Mouse (Mus musculus): ENCODE measurements around the gene Calca. TPM values are rescaled to one million over a fixed set of nuclear protein-coding genes. Genes with fewer than 3 reads are reported as not detected.

Calca gene
- total and polyA plus RNA-seq, 3 experiments, result not detected

- in situ Hi-C loops (cut with MboI; ENCODE audit: low pct_ligation_motif_present, low pct_unique_long_range_greater_than_20kb, low sequenced_read_pairs), result loop anchor here (25.0 kb wide), 2 partner anchors 386 to 586 kb away; partner anchors contain the start of gene Copb1
- no peak for DNase-seq (ENCODE audit: extremely low read depth)
- TF ChIP-seq NRF1 (IDR thresholded peaks at IDR 0.05; ENCODE audit: low read depth, low read length) (0 out of 2 replicates have a peak, but pooled peaks have one; percentile 8), EP300 (IDR thresholded peaks at IDR 0.05; ENCODE audit: low read length) (no peak), POLR2AphosphoS2 (IDR thresholded peaks at IDR 0.05; ENCODE audit: low read depth, low read length) (no peak), ELF1 (IDR thresholded peaks at IDR 0.05; ENCODE audit: low read depth, low read length) (no peak), KAT2A (IDR thresholded peaks at IDR 0.05; ENCODE audit: insufficient replicate concordance, low read length) (no peak), GABPA (IDR thresholded peaks at IDR 0.05; ENCODE audit: insufficient replicate concordance, low read depth, low read length) (no peak), PAX5 (IDR thresholded peaks at IDR 0.05; ENCODE audit: low read length) (no peak), JUN (IDR thresholded peaks at IDR 0.05; ENCODE audit: insufficient read depth, low read depth, low read length) (no peak), MAZ (IDR thresholded peaks at IDR 0.05; ENCODE audit: low read depth, low read length) (0 out of 2 replicates have a peak, but pooled peaks have one; percentile 24), USF1 (IDR thresholded peaks at IDR 0.05; ENCODE audit: low read depth, low read length) (no peak), CHD2 (IDR thresholded peaks at IDR 0.05; ENCODE audit: low read length) (no peak), BHLHE40 (IDR thresholded peaks at IDR 0.05; ENCODE audit: low read depth, low read length) (no peak), E2F4 (IDR thresholded peaks at IDR 0.05; ENCODE audit: insufficient replicate concordance, low read depth, low read length) (no peak), CTCF (conservative IDR thresholded peaks at IDR 0.05 in 1 of 2, IDR thresholded peaks at IDR 0.05 in 1 of 2; ENCODE audit: low read depth in 2 of 2, low read length in 2 of 2) (peak in 1 of 2 experiments; percentile 56; a peak in 2 of 4 replicates), USF2 (conservative IDR thresholded peaks at IDR 0.05; ENCODE audit: low read depth, low read length) (no peak), HCFC1 (IDR thresholded peaks at IDR 0.05; ENCODE audit: low read depth, low read length) (no peak), NELFE (IDR thresholded peaks at IDR 0.05; ENCODE audit: low read depth, low read length) (no peak), IRF4 (IDR thresholded peaks at IDR 0.05; ENCODE audit: low read depth, low read length) (no peak), ZKSCAN1 (IDR thresholded peaks at IDR 0.05; ENCODE audit: borderline replicate concordance, low read depth, low read length) (no peak), ETS1 (conservative IDR thresholded peaks at IDR 0.05; ENCODE audit: low read depth, low read length) (no peak), SMC3 (IDR thresholded peaks at IDR 0.05; ENCODE audit: low read depth, low read length) (peak; percentile 32), MAX (IDR thresholded peaks at IDR 0.05; ENCODE audit: low read length) (no peak), RAD21 (IDR thresholded peaks at IDR 0.05; ENCODE audit: low read depth, low read length) (peak; percentile 10), MAFK (IDR thresholded peaks at IDR 0.05; ENCODE audit: insufficient replicate concordance, low read length) (no peak), POLR2A (IDR thresholded peaks at IDR 0.05; ENCODE audit: low read depth, low read length) (no peak), MEF2A (IDR thresholded peaks at IDR 0.05; ENCODE audit: borderline replicate concordance, low read depth, low read length) (no peak), TCF12 (IDR thresholded peaks at IDR 0.05; ENCODE audit: low read depth, low read length) (no peak), MXI1 (IDR thresholded peaks at IDR 0.05; ENCODE audit: low read depth, low read length) (no peak)
- H3K9me3 ChIP-seq (replicated peaks; ENCODE audit: low read length), result no peaks in the 10 kb centered on the region
- dilution Hi-C loops (cut with MboI; ENCODE audit: extremely low pct_ligation_motif_present, extremely low pct_unique_long_range_greater_than_20kb, low sequenced_read_pairs), result no loop called here
- H3K27ac ChIP-seq (ENCODE audit: insufficient read depth, low read depth), result no peak overlapping the region
- no peaks in the 10 kb centered on the region for H3K4me1 ChIP-seq (ENCODE audit: control insufficient read depth in 1 of 2, insufficient read depth in 2 of 2)
- H3K36me3 ChIP-seq (replicated peaks in 1 of 2; ENCODE audit: control insufficient read depth in 1 of 2, insufficient read depth in 1 of 2, low read length in 1 of 2), result no peaks in the 10 kb centered on the region
- H3K4me3 ChIP-seq (replicated peaks in 1 of 3; ENCODE audit: low read depth in 2 of 3, low read length in 2 of 3, poor library complexity in 1 of 3), result no peak overlapping the region
- no peaks in the 10 kb centered on the region for H3K79me2 ChIP-seq (replicated peaks; ENCODE audit: control insufficient read depth, extremely low read depth, insufficient read depth, poor library complexity, severe bottlenecking)
- no peak overlapping the region for H3K9ac ChIP-seq (ENCODE audit: insufficient read depth, low read depth)
- no peak overlapping the region for H3K4me2 ChIP-seq (ENCODE audit: insufficient read depth, low read depth, poor library complexity, severe bottlenecking)
- H3K27me3 ChIP-seq (replicated peaks), result no peaks in the 10 kb centered on the region
These were observed 12.6 kb upstream of the Calca start for GRCm38 (mm10) chr7:114648791-114649190.

All from CH12.LX (cell line).